Mouse (Mus musculus): ENCODE measurements around the gene Rab23. TPM values are rescaled to one million over a fixed set of nuclear protein-coding genes. Genes with fewer than 3 reads are reported as not detected.
A peak's percentile ranks its signal among the peaks of the same experiment; 100 is the strongest.
"Not testable (repeated sequence)": the region's sequence is repeated elsewhere in the genome, so short reads cannot be mapped to it uniquely, and the experiment has no call there.

Rab23 gene
- total RNA-seq, 2 experiments from 2014 or later: 8.1 to 14.4 TPM

- DNase-seq: no peak
Observed at GRCm38 (mm10) chr1:33733044-33733443, 13.4 kb downstream of the Rab23 start.

- DNase-seq: no peak
Observed at GRCm38 (mm10) chr1:33734001-33734685, 14.5 kb downstream of the Rab23 start.

- DNase-seq: no peak
Observed at GRCm38 (mm10) chr1:33738281-33738680, 18.6 kb downstream of the Rab23 start.

GRCm38 (mm10) chr1:33738681-33739278, 19.1 kb downstream of the Rab23 start:
- no peak for DNase-seq

GRCm38 (mm10) chr1:33739302-33739701, 19.6 kb downstream of the Rab23 start:
- DNase-seq: peak; percentile 88

- DNase-seq: no peak
Observed at GRCm38 (mm10) chr1:33742903-33743302, 23.2 kb downstream of the Rab23 start.

GRCm38 (mm10) chr1:33744815-33745214, 25.1 kb downstream of the Rab23 start:
- not testable (repeated sequence) for DNase-seq

- DNase-seq: no peak
Observed at GRCm38 (mm10) chr1:33745901-33746300, 26.2 kb downstream of the Rab23 start.

GRCm38 (mm10) chr1:33749109-33749508, 29.4 kb downstream of the Rab23 start:
- DNase-seq: no peak

- not testable (repeated sequence) for DNase-seq
Observed at GRCm38 (mm10) chr1:33749709-33750108, 30.0 kb downstream of the Rab23 start.

- no peak for DNase-seq
Observed at GRCm38 (mm10) chr1:33751283-33751682, 31.6 kb downstream of the Rab23 start.

GRCm38 (mm10) chr1:33754089-33754488, 34.4 kb downstream of the Rab23 start:
- no peak for DNase-seq

- DNase-seq: peak; percentile 38
Observed at GRCm38 (mm10) chr1:33754965-33755735, 35.5 kb downstream of the Rab23 start.

GRCm38 (mm10) chr1:33755799-33756198, 36.1 kb downstream of the Rab23 start:
- no peak for DNase-seq

- DNase-seq: no peak
Observed at GRCm38 (mm10) chr1:33756258-33757032, 36.8 kb downstream of the Rab23 start.

- DNase-seq: no peak
Observed at GRCm38 (mm10) chr1:33757033-33757413, 37.3 kb downstream of the Rab23 start.

- peak; percentile 69 for DNase-seq
Observed at GRCm38 (mm10) chr1:33757491-33758041, 37.9 kb downstream of the Rab23 start, which contains the start of gene Bag2. TSS of gene Bag2 (minus strand) at chr1:33757795.

- no peak for DNase-seq
Observed at GRCm38 (mm10) chr1:33758488-33758887, 38.8 kb downstream of the Rab23 start.

GRCm38 (mm10) chr1:33763826-33764225, 44.1 kb downstream of the Rab23 start:
- DNase-seq: no peak

- DNase-seq: no peak
Observed at GRCm38 (mm10) chr1:33765468-33766080, 45.9 kb downstream of the Rab23 start.

Measured in gastrocnemius, postnatal 10 days (tissue).